In genomic region chr1:133209036-133209435, GRCm38 (mm10) we compare ENCODE assay signal across 15 mouse cellular contexts. TPM values are rescaled to one million over a fixed set of nuclear protein-coding genes. Genes with fewer than 3 reads are reported as not detected.
DNase-seq lines count a peak whose midpoint lies in the region; ATAC-seq and TF ChIP-seq lines count a peak whose summit lies in the region.
"Had no signal": no experiment of that assay in that cellular context is flagged by ENCODE, and none has a peak within 500 bp of the region (broad histone marks: within the 10 kb centered on the region; RNA-seq: fewer than 3 reads in every experiment).

No protein-coding gene starts in this region.

- H3K4me2 ChIP-seq in forebrain, embryonic 11.5 days (ENCODE audit: low read depth, low read length, severe bottlenecking), result no peak overlapping the region
- no peak overlapping the region for H3K4me2 ChIP-seq in forebrain, postnatal 0 days (ENCODE audit: low read depth)
- peak overlapping the region; percentile 6; the same call in 1 of the 2 replicates for H3K4me2 ChIP-seq in midbrain, embryonic 12.5 days (replicated peaks)
- H3K4me2 ChIP-seq: liver, embryonic 12.5 days; lung, embryonic 15.5 days had no signal

- 77% methylated on average over 11 of the region's 11 CpGs for WGBS in forebrain, embryonic 11.5 days
- 59% methylated on average over 11 of the region's 11 CpGs for WGBS in forebrain, postnatal 0 days
- 73% methylated on average over 11 of the region's 11 CpGs for WGBS in midbrain, embryonic 12.5 days

- DNase-seq in forebrain, embryonic 11.5 days (ENCODE audit: low spot score), result no peak
- no peak for DNase-seq in forebrain, postnatal 0 days
- DNase-seq in testis, postnatal 14 days (ENCODE audit: low spot score), result no peak
- no peak for DNase-seq in layer of hippocampus, adult 2 months (ENCODE audit: low spot score in 2 of 2)
- no peak for DNase-seq in layer of hippocampus, postnatal 10 days (ENCODE audit: low spot score in 2 of 2)
- no peak for DNase-seq in retina, postnatal 1 day
- DNase-seq: heart, postnatal 10 days; right cerebral cortex, postnatal 25 days had no signal

- no peaks in the 10 kb centered on the region for H3K9me3 ChIP-seq in forebrain, embryonic 11.5 days (ENCODE audit: control insufficient read depth, low read length)
- no peaks in the 10 kb centered on the region for H3K9me3 ChIP-seq in forebrain, postnatal 0 days (ENCODE audit: low read length)
- no peaks in the 10 kb centered on the region for H3K9me3 ChIP-seq in midbrain, embryonic 12.5 days
- H3K9me3 ChIP-seq: liver, embryonic 12.5 days; lung, embryonic 15.5 days had no signal

- peak overlapping the region; percentile 49; the same call in 1 of the 2 replicates for H3K9ac ChIP-seq in forebrain, embryonic 11.5 days (ENCODE audit: low read length)
- H3K9ac ChIP-seq in forebrain, postnatal 0 days, result no peak overlapping the region
- peak overlapping the region; percentile 46; the same call in 1 of the 2 replicates for H3K9ac ChIP-seq in midbrain, embryonic 12.5 days (replicated peaks)
- H3K9ac ChIP-seq: liver, embryonic 12.5 days; lung, embryonic 15.5 days had no signal

- TF ChIP-seq POLR2A in testis, adult 2 months (IDR thresholded peaks at IDR 0.05; ENCODE audit: control insufficient read depth, low read depth, low read length), result no peak

- no peak for TF ChIP-seq CTCF in forebrain, postnatal 0 days (IDR thresholded peaks at IDR 0.05; ENCODE audit: low read depth)
- no peak for TF ChIP-seq CTCF in testis, adult 2 months (IDR thresholded peaks at IDR 0.05; ENCODE audit: control insufficient read depth, insufficient read depth, insufficient replicate concordance, low read depth, low read length)
- no peak for TF ChIP-seq CTCF in layer of hippocampus, adult 2 months (conservative IDR thresholded peaks at IDR 0.05)

- no peaks in the 10 kb centered on the region for H3K36me3 ChIP-seq in forebrain, embryonic 11.5 days (ENCODE audit: control insufficient read depth, insufficient read depth, low read length)
- H3K36me3 ChIP-seq in forebrain, postnatal 0 days (ENCODE audit: insufficient read depth), result no peaks in the 10 kb centered on the region
- H3K36me3 ChIP-seq in testis, adult 2 months (ENCODE audit: control insufficient read depth, insufficient read depth, low read length), result no peaks in the 10 kb centered on the region
- no peaks in the 10 kb centered on the region for H3K36me3 ChIP-seq in midbrain, embryonic 12.5 days
- H3K36me3 ChIP-seq: liver, embryonic 12.5 days; lung, embryonic 15.5 days had no signal

- peak overlapping the region; percentile 51; the same call in 1 of the 2 replicates for H3K27ac ChIP-seq in forebrain, embryonic 11.5 days (ENCODE audit: low read depth, low read length)
- H3K27ac ChIP-seq in forebrain, postnatal 0 days (ENCODE audit: low read depth, low read length), result no peak overlapping the region
- H3K27ac ChIP-seq in testis, adult 2 months (ENCODE audit: control insufficient read depth, insufficient read depth, low read depth, low read length), result peak overlapping the region; percentile 57
- peak overlapping the region; percentile 81 for H3K27ac ChIP-seq in midbrain, embryonic 12.5 days (replicated peaks)
- no peak overlapping the region; the same call in 1 of the 2 replicates for H3K27ac ChIP-seq in layer of hippocampus, adult 2 months
- H3K27ac ChIP-seq: liver, embryonic 12.5 days; lung, embryonic 15.5 days had no signal

- 0 out of 2 replicates have a peak, but pooled peaks have one; percentile 10 for ATAC-seq in forebrain, embryonic 11.5 days (replicated peaks; ENCODE audit: low FRiP score)
- ATAC-seq in forebrain, postnatal 0 days, result no peak
- no peak for ATAC-seq in midbrain, embryonic 12.5 days (ENCODE audit: low FRiP score, low read depth)
- ATAC-seq: liver, embryonic 12.5 days; Patski had no signal

- no peak overlapping the region for H3K4me3 ChIP-seq in forebrain, embryonic 11.5 days (ENCODE audit: low read depth, low read length)
- no peak overlapping the region for H3K4me3 ChIP-seq in forebrain, postnatal 0 days (ENCODE audit: low read depth, low read length)
- no peak overlapping the region for H3K4me3 ChIP-seq in testis, adult 2 months (ENCODE audit: control insufficient read depth, low read depth, low read length)
- H3K4me3 ChIP-seq in midbrain, embryonic 12.5 days, result no peak overlapping the region
- H3K4me3 ChIP-seq in layer of hippocampus, adult 2 months, result no peak overlapping the region
- H3K4me3 ChIP-seq: liver, embryonic 12.5 days; lung, embryonic 15.5 days; myocyte had no signal

- H3K4me1 ChIP-seq in forebrain, embryonic 11.5 days (replicated peaks; ENCODE audit: control insufficient read depth, insufficient read depth, low read length), result peaks cover 30% of the 10 kb centered on the region
- no peaks in the 10 kb centered on the region for H3K4me1 ChIP-seq in forebrain, postnatal 0 days (ENCODE audit: insufficient read depth)
- peaks cover 20% of the 10 kb centered on the region for H3K4me1 ChIP-seq in testis, adult 2 months (ENCODE audit: control insufficient read depth, insufficient read depth, low read length)
- peaks cover 65% of the 10 kb centered on the region for H3K4me1 ChIP-seq in midbrain, embryonic 12.5 days

- no peaks in the 10 kb centered on the region; the same call in 1 of the 2 replicates for H3K27me3 ChIP-seq in forebrain, embryonic 11.5 days (ENCODE audit: control insufficient read depth, insufficient read depth, low read length)
- H3K27me3 ChIP-seq in forebrain, postnatal 0 days (ENCODE audit: insufficient read depth, low read length), result no peaks in the 10 kb centered on the region
- H3K27me3 ChIP-seq in testis, adult 2 months (ENCODE audit: control insufficient read depth, insufficient read depth, low read length), result no peaks in the 10 kb centered on the region
- no peaks in the 10 kb centered on the region for H3K27me3 ChIP-seq in midbrain, embryonic 12.5 days
- H3K27me3 ChIP-seq: Patski had no signal

RNA-seq across cellular contexts. Expression of gene Plekha6, which starts 45.0 kb away (rescaled TPM):
- 16.2 and 18.8 TPM in 2 replicates for polyA plus RNA-seq in forebrain, embryonic 11.5 days (2014; fragmentation: Nextera tagmentation; extraction: Ambion mirVana)
- 23.2 and 28.6 TPM in 2 replicates for total RNA-seq in forebrain, postnatal 0 days (2014; rRNA removed)
- polyA plus RNA-seq in forebrain, postnatal 0 days (2015; fragmentation: Nextera tagmentation; extraction: Ambion mirVana), result 3.4 and 5.7 TPM in 2 replicates
- polyA plus RNA-seq in testis, adult 2 months (2012; rRNA removed), result 97.1 and 110 TPM in 2 replicates
- polyA plus RNA-seq in midbrain, embryonic 12.5 days (2016; fragmentation: Nextera tagmentation; extraction: Ambion mirVana), result 27.7 and 36.1 TPM in 2 replicates
- 10 to 100 TPM; 47.6 to 55.0 TPM for total RNA-seq in layer of hippocampus, adult 2 months (2021)
- 10 to 100 TPM; 54.8 to 65.7 TPM for total RNA-seq in layer of hippocampus, postnatal 10 days (2021)
- total RNA-seq: CH12.LX had no signal

Comparison
In these comparisons a context has a peak if more than half of its experiments do, and no peak if none do; other contexts are left out.
1. H3K27ac ChIP-seq: peak in forebrain, embryonic 11.5 days (single experiment), testis, adult 2 months (single experiment) and midbrain, embryonic 12.5 days (single experiment); none in forebrain, postnatal 0 days (single experiment) and layer of hippocampus, adult 2 months (single experiment).